Mouse (Mus musculus) testis, adult 2 months (tissue): ENCODE results near the gene Cog5.

Source experiments
- CTCF ChIP-seq: fragments of 200-500 bp; IDR thresholded peaks from 2 replicates; pipeline ENCODE4 v1.5.1; 2012; ENCODE audit warnings: low read depth, mild to moderate bottlenecking, inconsistent platforms, low read length, moderate library complexity; ENCODE audit not compliant: control insufficient read depth, insufficient read depth, insufficient replicate concordance
- POLR2A ChIP-seq: fragments of 200-500 bp; IDR thresholded peaks from 2 replicates; pipeline ENCODE4 v1.6.1; 2012; ENCODE audit warnings: low read depth, mild to moderate bottlenecking, inconsistent platforms, low read length, moderate library complexity; ENCODE audit not compliant: control insufficient read depth

DNA sequence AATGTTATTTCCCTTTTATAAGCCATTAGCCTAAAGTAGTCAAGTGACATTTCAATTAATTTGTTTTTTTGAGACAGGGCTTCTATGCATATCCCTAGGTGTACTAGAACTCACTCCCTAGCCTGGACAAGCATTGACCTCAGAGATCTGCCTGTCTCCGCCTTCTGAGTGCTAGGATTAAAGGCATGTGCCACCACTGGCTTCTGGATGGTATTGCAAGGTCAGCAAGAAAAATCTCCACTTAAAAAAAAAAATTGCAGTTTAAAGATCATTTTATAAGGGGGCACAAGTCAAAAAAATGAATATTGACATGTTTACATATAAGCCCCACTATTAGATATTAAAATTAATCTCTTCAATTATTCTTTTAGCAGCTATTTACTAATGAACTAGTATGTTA is 29.7 kb upstream of the Cog5 start:
- TF ChIP-seq CTCF: no peak
- TF ChIP-seq POLR2A: no peak
